Mouse (Mus musculus) small intestine, adult 2 months (tissue): ENCODE measurements around the gene Eif2b1.

ENCODE experiments used
- CTCF ChIP-seq: fragments of 200-500 bp; IDR thresholded peaks from 2 replicates; pipeline ENCODE4 v1.5.1; 2012; ENCODE audit warnings: low read depth, mild to moderate bottlenecking, control low read depth, inconsistent platforms, low read length, moderate library complexity, mixed read lengths; ENCODE audit not compliant: insufficient replicate concordance, insufficient read length; ENCODE audit errors: extremely low read depth
- POLR2A ChIP-seq: fragments of 200-500 bp; IDR thresholded peaks from 2 replicates; pipeline ENCODE4 v1.6.1; 2012; ENCODE audit warnings: low read depth, mild to moderate bottlenecking, control low read depth, inconsistent platforms, low read length, moderate library complexity

- no peak for TF ChIP-seq POLR2A
- TF ChIP-seq CTCF = no peak
These were observed 57.3 kb downstream of the Eif2b1 start for GRCm38 (mm10) chr5:124521588-124521987.
